Mouse (Mus musculus) frontal cortex, postnatal 25 days (tissue): Measurements from ENCODE around the gene Map2k7.

Experiments used
- DNase-seq, 2 experiments: peaks; one replicate each; pipeline ENCODE4 v3.0.0; 2022; ENCODE audit warnings: low spot score in 2 of 2

The Map2k7 gene

GRCm38 (mm10) chr8:4238434-4239192, at the start of gene Map2k7, which contains the start of gene Gm49320:
Map2k7 (plus strand) TSS chr8:4238740.
Gm49320 (plus strand) TSS chr8:4238865.
- peak; percentile 100 for DNase-seq

GRCm38 (mm10) chr8:4189031-4189722, 49.4 kb upstream of the Map2k7 start:
- no peak for DNase-seq

GRCm38 (mm10) chr8:4192305-4192704, 46.2 kb upstream of the Map2k7 start:
- DNase-seq: peak in 1 of 2 experiments; percentile 21

DNA sequence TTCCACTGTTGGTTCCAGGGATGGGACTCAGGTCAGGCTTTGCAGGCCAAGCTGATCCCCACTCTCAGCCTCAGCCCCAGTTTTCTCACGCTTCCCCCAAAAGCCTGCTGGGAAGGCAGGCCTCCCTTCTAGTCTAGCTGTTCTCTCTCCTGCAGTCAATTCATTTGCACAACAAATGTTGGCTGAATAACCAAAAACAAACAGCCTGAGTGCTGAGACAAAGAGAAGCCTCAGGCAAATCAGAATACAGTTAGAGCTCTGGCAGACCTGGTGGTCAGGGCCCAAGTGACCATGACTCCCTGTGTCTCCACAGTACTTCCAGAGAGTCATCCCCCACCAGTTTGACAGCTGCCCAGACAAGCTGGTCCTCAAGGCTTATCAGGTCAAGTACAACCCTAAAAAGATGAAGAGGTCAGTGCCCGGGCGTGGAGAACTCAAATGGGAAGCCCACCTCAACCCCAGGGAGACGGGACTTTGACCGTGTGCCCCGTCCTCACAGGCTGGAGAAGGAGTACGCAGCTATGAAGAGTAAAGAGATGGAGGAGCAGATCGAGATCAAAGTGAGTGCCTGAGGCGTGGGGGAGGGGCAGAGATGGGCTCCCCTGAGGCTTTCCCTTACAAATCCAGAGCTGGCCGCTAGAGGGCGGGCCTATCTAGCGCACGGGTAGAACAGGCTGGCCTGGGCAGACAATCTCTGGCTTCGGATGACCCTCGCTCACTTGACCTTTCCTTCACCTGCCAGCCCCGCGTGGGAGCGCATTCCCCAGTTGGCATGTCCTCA, 45.5 kb upstream of the Map2k7 start:
- DNase-seq: peak; percentile 89 to 90

GRCm38 (mm10) chr8:4193588-4193894, 45.0 kb upstream of the Map2k7 start:
- no peak for DNase-seq

DNA sequence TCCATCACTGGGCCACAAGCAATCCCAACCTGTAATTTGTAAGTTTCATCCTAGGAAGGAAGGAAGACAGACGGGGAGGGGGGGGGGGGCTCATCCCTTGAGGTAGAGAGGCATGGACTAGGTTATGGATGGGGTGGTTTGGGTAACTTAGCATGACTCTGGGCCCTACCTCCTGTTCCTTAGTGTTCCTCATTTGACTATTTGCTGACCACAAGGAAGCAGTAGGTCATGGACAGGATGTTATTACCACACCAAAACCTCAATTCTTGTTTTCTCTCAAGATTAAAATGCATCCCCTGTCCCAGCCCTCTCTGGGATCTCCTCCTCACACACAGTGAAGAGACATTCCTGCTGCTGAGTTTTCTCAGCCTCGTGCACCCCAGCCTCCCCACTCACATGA, 37.2 kb upstream of the Map2k7 start:
- DNase-seq: no peak

DNA sequence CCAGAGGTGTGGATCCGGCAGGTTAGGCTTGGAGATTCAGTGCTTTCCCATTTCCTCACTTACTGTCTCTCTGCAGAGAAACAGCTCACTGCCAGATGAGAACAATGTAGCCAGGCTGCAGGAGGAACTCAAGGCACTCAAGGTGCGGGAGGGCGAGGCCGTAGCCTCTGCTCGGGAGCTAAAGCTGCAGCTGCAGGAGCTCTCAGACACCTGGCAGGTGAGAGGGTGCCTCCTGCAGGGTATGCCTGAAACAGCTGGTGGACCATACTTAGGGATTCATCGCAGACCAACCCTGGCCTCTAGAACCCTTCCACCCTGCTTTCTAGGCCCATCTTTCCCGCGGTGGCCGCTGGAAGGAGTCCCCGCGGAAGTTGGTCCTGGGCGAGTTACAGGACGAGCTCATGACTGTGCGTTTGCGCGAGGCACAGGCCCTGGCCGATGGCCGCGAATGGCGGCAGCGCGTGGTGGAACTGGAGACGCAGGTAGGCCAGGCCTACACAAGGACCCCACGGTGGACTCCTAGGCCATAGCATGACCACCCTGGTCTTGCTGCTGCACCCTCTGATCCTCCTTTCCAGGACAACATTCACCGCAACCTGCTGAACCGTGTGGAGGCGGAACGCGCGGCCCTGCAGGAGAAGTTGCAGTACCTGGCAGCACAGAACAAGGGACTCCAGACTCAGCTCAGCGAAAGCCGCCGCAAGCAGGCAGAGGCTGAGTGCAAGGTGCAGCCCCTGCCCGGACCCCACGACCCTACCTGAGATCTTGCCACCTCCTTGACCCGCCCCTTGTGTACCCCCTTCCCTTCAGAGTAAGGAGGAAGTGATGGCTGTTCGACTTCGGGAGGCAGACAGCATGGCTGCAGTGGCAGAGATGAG, 33.1 kb upstream of the Map2k7 start:
- DNase-seq: no peak

- DNase-seq: no peak
Observed at GRCm38 (mm10) chr8:4206182-4207015, 32.1 kb upstream of the Map2k7 start.

DNA sequence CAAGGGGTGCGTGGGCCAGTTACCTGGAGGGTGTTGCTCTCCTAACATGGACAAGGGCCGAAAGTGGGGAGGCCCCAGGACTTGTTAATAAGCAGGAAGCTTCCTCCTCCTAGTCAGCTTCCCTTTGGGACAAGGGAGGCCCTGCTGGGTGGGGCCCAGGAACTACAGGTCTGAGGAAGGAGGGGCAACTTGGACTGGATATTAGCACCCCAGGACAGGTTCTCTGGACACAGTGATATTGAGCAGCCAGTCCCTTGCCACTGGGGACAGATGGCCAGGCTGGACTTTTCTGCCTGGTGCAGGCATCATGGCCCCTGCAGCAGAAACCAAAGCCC, 31.6 kb upstream of the Map2k7 start:
- DNase-seq: no peak

- no peak for DNase-seq
Observed at GRCm38 (mm10) chr8:4211097-4211496, 27.4 kb upstream of the Map2k7 start.

- no peak for DNase-seq
Observed at GRCm38 (mm10) chr8:4212809-4213209, 25.7 kb upstream of the Map2k7 start.

- DNase-seq: no peak
Observed at GRCm38 (mm10) chr8:4213210-4214005, 25.1 kb upstream of the Map2k7 start.

GRCm38 (mm10) chr8:4214006-4214980, 24.2 kb upstream of the Map2k7 start:
- DNase-seq: no peak

GRCm38 (mm10) chr8:4216296-4216695, 22.2 kb upstream of the Map2k7 start:
- DNase-seq: no peak

DNA sequence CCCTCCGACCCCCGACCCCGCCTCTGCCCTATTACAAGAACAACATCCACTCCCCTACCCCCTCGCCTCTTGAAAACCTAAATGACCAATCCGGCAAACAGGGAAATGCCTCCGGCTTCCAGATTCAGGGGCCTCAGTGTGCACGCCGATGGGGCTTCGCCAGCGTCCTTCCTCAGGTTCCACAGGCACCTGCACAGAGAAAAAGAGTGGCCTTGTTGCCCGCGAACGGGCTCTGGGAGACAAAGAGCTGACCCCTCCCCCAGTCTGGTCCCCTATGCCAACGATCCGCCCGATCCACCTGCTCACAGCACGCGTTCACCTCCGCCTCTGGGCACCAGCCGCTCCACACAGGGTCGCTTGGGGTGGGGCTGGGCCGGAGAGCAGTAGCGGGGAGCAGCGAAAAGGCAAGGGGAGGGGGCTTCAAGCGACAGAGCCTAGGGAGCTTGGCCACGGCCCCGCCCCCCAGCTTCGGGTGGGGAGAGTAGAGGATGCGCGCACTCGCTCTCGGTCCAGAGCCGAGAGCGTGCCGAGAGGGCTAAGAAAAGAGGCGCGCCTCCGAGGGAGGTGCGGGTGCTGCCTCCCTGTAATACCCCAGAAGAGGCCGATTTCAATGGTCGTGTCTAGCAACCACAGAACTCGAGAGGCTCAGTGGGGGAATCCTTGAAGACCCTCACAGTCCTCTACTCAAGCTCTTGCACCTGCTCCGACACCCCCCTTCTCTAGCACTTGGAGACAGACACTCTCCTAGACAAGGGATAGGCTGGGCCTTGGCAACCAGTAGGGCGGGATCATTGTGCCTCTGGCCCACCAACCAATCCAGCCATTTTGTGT, 21.5 kb upstream of the Map2k7 start, which contains the start of gene Prr36:
Prr36 (minus strand) TSS at position 669 of the 831 bp plus-strand sequence.
- no peak for DNase-seq

DNA sequence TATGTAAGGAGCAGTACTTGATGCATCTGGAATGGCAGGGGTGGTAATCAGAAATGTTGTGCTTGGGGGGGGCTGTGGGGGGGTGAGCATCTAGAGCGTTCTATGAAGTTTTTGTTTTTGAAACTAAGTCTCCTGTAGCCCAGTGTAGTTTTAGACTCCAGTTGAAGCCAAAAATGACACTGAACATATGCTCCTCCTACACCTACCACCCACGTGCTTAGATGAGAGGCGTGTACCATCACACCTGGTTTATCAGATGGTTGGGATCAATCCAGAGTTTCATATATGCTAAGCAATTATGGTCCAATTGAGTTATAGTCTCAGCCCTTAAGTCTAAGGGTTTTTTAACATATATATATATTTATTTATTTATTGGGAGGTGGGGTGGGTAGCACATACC, 18.9 kb upstream of the Map2k7 start:
- DNase-seq: no peak

DNA sequence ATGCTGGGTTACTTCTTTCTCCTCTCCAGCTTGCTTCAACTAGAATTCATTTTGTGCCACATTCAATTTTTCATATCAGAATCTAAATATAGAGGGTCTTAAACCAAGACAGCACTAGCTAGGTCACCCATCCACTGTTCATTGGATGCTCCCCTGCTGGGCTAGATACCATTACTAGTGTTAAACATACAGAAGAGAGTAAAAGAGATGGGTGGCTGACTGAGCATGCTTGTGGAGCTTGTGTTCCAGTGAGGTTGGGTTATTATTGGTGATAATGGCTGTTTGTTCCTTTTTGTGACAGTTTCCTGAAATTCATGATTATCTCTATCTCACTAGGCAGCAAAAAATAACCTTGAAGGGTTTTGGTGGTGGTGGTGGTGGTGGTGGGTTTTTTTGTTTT, 16.5 kb upstream of the Map2k7 start:
- DNase-seq: no peak

DNA sequence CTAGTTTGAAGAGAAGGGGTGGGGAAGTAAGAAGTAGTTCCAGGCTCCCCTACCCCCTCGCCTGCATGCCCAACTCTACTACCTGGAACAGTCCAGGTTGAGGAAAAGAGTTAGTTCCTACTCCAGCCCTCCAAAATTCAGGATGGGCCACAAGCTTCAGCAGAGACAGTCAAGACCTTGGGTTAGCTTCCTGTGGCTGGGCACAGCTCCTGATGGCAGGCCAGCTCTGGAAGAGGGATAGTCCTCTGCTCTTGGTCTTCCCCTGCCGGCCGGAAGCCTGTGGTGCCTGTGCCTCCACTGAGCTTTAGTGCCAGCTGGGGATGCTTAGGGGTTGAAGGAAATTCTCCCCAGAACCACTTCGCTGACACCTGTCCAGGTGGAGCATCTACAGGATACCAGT, 12.2 kb upstream of the Map2k7 start:
- no peak for DNase-seq
